Mouse (Mus musculus) hindbrain, embryonic 12.5 days (tissue): Measurements from ENCODE around the gene 2010111I01Rik. TPM values are rescaled to one million over a fixed set of nuclear protein-coding genes. Genes with fewer than 3 reads are reported as not detected.

Source experiments
- ATAC-seq: fragments of 200-750 bp; cut with Nextera tagmentation; 2 replicates; pipeline ENCODE4 v1.8.0; 2017; ENCODE audit warnings: moderate TSS enrichment; ENCODE audit not compliant: low FRiP score
- H3K27ac ChIP-seq: fragments of 300-500 bp; sonication (generic); 2 replicates; pipeline ENCODE4 v1.5.1; 2016; ENCODE audit warnings: mild to moderate bottlenecking
- H3K27me3 ChIP-seq: fragments of 300-500 bp; sonication (generic); 2 replicates; pipeline ENCODE4 v1.6.1; 2016; ENCODE audit warnings: mild to moderate bottlenecking
- H3K36me3 ChIP-seq: fragments of 300-500 bp; sonication (generic); 2 replicates; pipeline ENCODE4 v1.6.1; 2016; ENCODE audit warnings: mild to moderate bottlenecking
- H3K4me1 ChIP-seq: fragments of 300-500 bp; sonication (generic); 2 replicates; pipeline ENCODE4 v1.6.1; 2016
- H3K4me2 ChIP-seq: fragments of 300-500 bp; sonication (generic); replicated peaks from 2 replicates; pipeline ENCODE4 v1.6.1; 2016; ENCODE audit warnings: mild to moderate bottlenecking
- H3K4me3 ChIP-seq: fragments of 300-500 bp; sonication (generic); 2 replicates; pipeline ENCODE4 v1.5.1; 2016; ENCODE audit warnings: mild to moderate bottlenecking
- H3K9ac ChIP-seq: fragments of 300-500 bp; sonication (generic); 2 replicates; pipeline ENCODE4 v1.6.1; 2016; ENCODE audit warnings: mild to moderate bottlenecking, moderate library complexity
- H3K9me3 ChIP-seq: fragments of 300-500 bp; sonication (generic); replicated peaks from 2 replicates; pipeline ENCODE4 v1.6.1; 2016; ENCODE audit warnings: mild to moderate bottlenecking
- WGBS: fragments of 180-500 bp; shearing (Covaris S2); methylation state at CpG from one replicate; pipeline ENCODE4 v1.1.7; 2016; 5-methylcytosine and 5-hydroxymethylcytosine counted together
- polyA plus RNA-seq: library from polyadenylated mRNA; unstranded; fragments of >200 nt; fragmentation: Nextera tagmentation; extraction: Ambion mirVana; gene quantifications from 2 replicates; pipeline ENCODE4 v1.2.1, GENCODE M21; 2016

2010111I01Rik gene
- polyA plus RNA-seq, 1 experiment from 2014 or later: 47.6 TPM

GRCm38 (mm10) chr13:63290126-63290525, 325.4 kb downstream of the 2010111I01Rik start:
- Histone ChIP-seq H3K4me2 (no peak overlapping the region), H3K9me3 (no peaks in the 10 kb centered on the region), H3K27me3 (peaks cover 15% of the 10 kb centered on the region), H3K9ac (no peak overlapping the region), H3K36me3 (peaks cover 17% of the 10 kb centered on the region), H3K27ac (no peak overlapping the region), H3K4me3 (no peak overlapping the region), H3K4me1 (peaks cover 16% of the 10 kb centered on the region)
- ATAC-seq: no peak
- WGBS: 93% methylated on average over 4 of the region's 4 CpGs

- peaks cover 20% of the 10 kb centered on the region for H3K4me1 ChIP-seq
- no peak overlapping the region for H3K4me2 ChIP-seq
- peaks cover 15% of the 10 kb centered on the region for H3K27me3 ChIP-seq
- no peak for ATAC-seq
- H3K36me3 ChIP-seq: peaks cover 12% of the 10 kb centered on the region
- no peaks in the 10 kb centered on the region for H3K9me3 ChIP-seq
- no peak overlapping the region for H3K9ac ChIP-seq
- WGBS: 91% methylated on average over 6 of the region's 6 CpGs
- no peak overlapping the region for H3K4me3 ChIP-seq
- H3K27ac ChIP-seq: no peak overlapping the region
These were observed 326.3 kb downstream of the 2010111I01Rik start for GRCm38 (mm10) chr13:63291016-63291415.

GRCm38 (mm10) chr13:63293647-63294046, 329.0 kb downstream of the 2010111I01Rik start:
- Histone ChIP-seq H3K4me1 (peaks cover 20% of the 10 kb centered on the region), H3K9me3 (no peaks in the 10 kb centered on the region), H3K4me2 (no peak overlapping the region), H3K27me3 (peaks cover 15% of the 10 kb centered on the region), H3K9ac (no peak overlapping the region), H3K4me3 (no peak overlapping the region), H3K27ac (no peak overlapping the region), H3K36me3 (peaks cover 12% of the 10 kb centered on the region)
- ATAC-seq: no peak
- 36% methylated on average over 3 of the region's 3 CpGs for WGBS

GRCm38 (mm10) chr13:63294359-63295193, 329.9 kb downstream of the 2010111I01Rik start:
- Histone ChIP-seq H3K36me3 (peaks cover 19% of the 10 kb centered on the region), H3K4me2 (no peak overlapping the region; the same call in 1 of the 2 replicates), H3K9ac (no peak overlapping the region), H3K4me1 (peaks cover 20% of the 10 kb centered on the region), H3K27ac (no peak overlapping the region), H3K9me3 (no peaks in the 10 kb centered on the region), H3K27me3 (peaks cover 12% of the 10 kb centered on the region), H3K4me3 (no peak overlapping the region)
- 18% methylated on average over 15 of the region's 15 CpGs for WGBS
- peak; percentile 39; the same call in 1 of the 2 replicates for ATAC-seq

GRCm38 (mm10) chr13:63296300-63296699, 331.6 kb downstream of the 2010111I01Rik start:
- H3K9ac ChIP-seq: no peak overlapping the region
- peaks cover 5% of the 10 kb centered on the region for H3K27me3 ChIP-seq
- ATAC-seq: no peak
- H3K4me1 ChIP-seq: peaks cover 20% of the 10 kb centered on the region
- no peak overlapping the region for H3K4me2 ChIP-seq
- H3K9me3 ChIP-seq: no peaks in the 10 kb centered on the region
- H3K36me3 ChIP-seq: peaks cover 25% of the 10 kb centered on the region
- H3K4me3 ChIP-seq: no peak overlapping the region
- no peak overlapping the region for H3K27ac ChIP-seq
- 92% methylated on average over 11 of the region's 11 CpGs for WGBS

GRCm38 (mm10) chr13:63297003-63297402, 332.3 kb downstream of the 2010111I01Rik start:
- H3K4me1 ChIP-seq: peaks cover 20% of the 10 kb centered on the region
- H3K9ac ChIP-seq: no peak overlapping the region
- H3K27ac ChIP-seq: no peak overlapping the region
- peaks cover 3% of the 10 kb centered on the region for H3K27me3 ChIP-seq
- H3K9me3 ChIP-seq: no peaks in the 10 kb centered on the region
- 89% methylated on average over 2 of the region's 2 CpGs for WGBS
- no peak overlapping the region for H3K4me2 ChIP-seq
- peaks cover 32% of the 10 kb centered on the region for H3K36me3 ChIP-seq
- no peak for ATAC-seq
- H3K4me3 ChIP-seq: no peak overlapping the region

GRCm38 (mm10) chr13:63297933-63298332, 333.2 kb downstream of the 2010111I01Rik start:
- Histone ChIP-seq H3K4me1 (peaks cover 20% of the 10 kb centered on the region), H3K9me3 (no peaks in the 10 kb centered on the region), H3K9ac (no peak overlapping the region), H3K27me3 (no peaks in the 10 kb centered on the region), H3K4me2 (no peak overlapping the region), H3K36me3 (peaks cover 37% of the 10 kb centered on the region), H3K27ac (no peak overlapping the region), H3K4me3 (no peak overlapping the region)
- 92% methylated on average over 3 of the region's 3 CpGs for WGBS
- ATAC-seq: no peak

GRCm38 (mm10) chr13:63298931-63299330, 334.2 kb downstream of the 2010111I01Rik start:
- WGBS: 94% methylated on average over 5 of the region's 5 CpGs
- H3K4me2 ChIP-seq: no peak overlapping the region
- no peak overlapping the region for H3K27ac ChIP-seq
- no peak overlapping the region for H3K4me3 ChIP-seq
- H3K9ac ChIP-seq: no peak overlapping the region
- no peaks in the 10 kb centered on the region for H3K9me3 ChIP-seq
- no peaks in the 10 kb centered on the region for H3K27me3 ChIP-seq
- H3K4me1 ChIP-seq: peaks cover 15% of the 10 kb centered on the region
- peaks cover 46% of the 10 kb centered on the region for H3K36me3 ChIP-seq
- ATAC-seq: no peak

GRCm38 (mm10) chr13:63300929-63301328, 336.2 kb downstream of the 2010111I01Rik start:
- Histone ChIP-seq H3K4me2 (no peak overlapping the region), H3K36me3 (peaks cover 46% of the 10 kb centered on the region), H3K4me1 (peaks cover 11% of the 10 kb centered on the region; the same call in 1 of the 2 replicates), H3K4me3 (no peak overlapping the region), H3K9ac (no peak overlapping the region), H3K9me3 (no peaks in the 10 kb centered on the region), H3K27me3 (no peaks in the 10 kb centered on the region), H3K27ac (no peak overlapping the region)
- no peak for ATAC-seq
- 82% methylated on average over 7 of the region's 7 CpGs for WGBS

GRCm38 (mm10) chr13:63301764-63302209, 337.1 kb downstream of the 2010111I01Rik start:
- Histone ChIP-seq H3K36me3 (peaks cover 44% of the 10 kb centered on the region), H3K9me3 (no peaks in the 10 kb centered on the region), H3K4me2 (no peak overlapping the region), H3K4me3 (no peak overlapping the region), H3K4me1 (peaks cover 11% of the 10 kb centered on the region; the same call in 1 of the 2 replicates), H3K27me3 (no peaks in the 10 kb centered on the region), H3K9ac (no peak overlapping the region), H3K27ac (no peak overlapping the region)
- no peak for ATAC-seq
- WGBS: 46% methylated on average over 3 of the region's 3 CpGs

GRCm38 (mm10) chr13:63302381-63302780, 337.7 kb downstream of the 2010111I01Rik start:
- Histone ChIP-seq H3K4me1 (peaks cover 11% of the 10 kb centered on the region; the same call in 1 of the 2 replicates), H3K9me3 (no peaks in the 10 kb centered on the region), H3K36me3 (peaks cover 38% of the 10 kb centered on the region), H3K4me2 (no peak overlapping the region), H3K27ac (no peak overlapping the region), H3K4me3 (no peak overlapping the region), H3K27me3 (no peaks in the 10 kb centered on the region), H3K9ac (no peak overlapping the region)
- no peak for ATAC-seq
- WGBS: 91% methylated on average over 5 of the region's 5 CpGs

GRCm38 (mm10) chr13:63304124-63304792, 339.6 kb downstream of the 2010111I01Rik start:
- H3K4me1 ChIP-seq: peaks cover 11% of the 10 kb centered on the region; the same call in 1 of the 2 replicates
- peaks cover 27% of the 10 kb centered on the region for H3K36me3 ChIP-seq
- no peak overlapping the region for H3K4me2 ChIP-seq
- no peak overlapping the region for H3K4me3 ChIP-seq
- H3K27me3 ChIP-seq: no peaks in the 10 kb centered on the region
- no peak for ATAC-seq
- no peak overlapping the region for H3K27ac ChIP-seq
- WGBS: 74% methylated on average over 6 of the region's 6 CpGs
- H3K9me3 ChIP-seq: no peaks in the 10 kb centered on the region
- H3K9ac ChIP-seq: no peak overlapping the region
